Mouse (Mus musculus) hindbrain, postnatal 0 days (tissue): ENCODE results near the gene Hnrnpc. TPM values are rescaled to one million over a fixed set of nuclear protein-coding genes. Genes with fewer than 3 reads are reported as not detected.
A peak's percentile ranks its signal among the peaks of the same experiment; 100 is the strongest.
"Not testable (repeated sequence)": the region's sequence is repeated elsewhere in the genome, so short reads cannot be mapped to it uniquely, and the experiment has no call there.

Experiments used
- ATAC-seq: fragments of 200-750 bp; cut with Nextera tagmentation; 2 replicates; pipeline ENCODE4 v1.8.0; 2017; ENCODE audit warnings: mild to moderate bottlenecking, moderate TSS enrichment, moderate library complexity
- DNase-seq: peaks from one replicate; pipeline ENCODE4 v3.0.0-alpha.2; 2015; ENCODE audit warnings: low spot score
- H3K27ac ChIP-seq: fragments of 300-500 bp; sonication (generic); 2 replicates; pipeline ENCODE4 v1.5.1; 2014; ENCODE audit warnings: mild to moderate bottlenecking
- H3K27me3 ChIP-seq: fragments of 300-500 bp; sonication (generic); 2 replicates; pipeline ENCODE4 v1.6.1; 2014; ENCODE audit warnings: low read length, mixed read lengths; ENCODE audit not compliant: insufficient read depth
- H3K36me3 ChIP-seq: fragments of 300-500 bp; sonication (generic); 2 replicates; pipeline ENCODE4 v1.6.1; 2014; ENCODE audit warnings: low read length, mixed read lengths; ENCODE audit not compliant: insufficient read depth
- H3K4me1 ChIP-seq: fragments of 300-500 bp; sonication (generic); 2 replicates; pipeline ENCODE4 v1.6.1; 2014; ENCODE audit warnings: antibody characterized with exemption, low read length, mixed read lengths; ENCODE audit not compliant: insufficient read depth
- H3K4me2 ChIP-seq: fragments of 300-500 bp; sonication (generic); 2 replicates; pipeline ENCODE4 v1.6.1; 2014; ENCODE audit warnings: low read depth, mild to moderate bottlenecking, low read length, moderate library complexity, mixed read lengths
- H3K4me3 ChIP-seq: fragments of 300-500 bp; sonication (generic); 2 replicates; pipeline ENCODE4 v1.5.1; 2014; ENCODE audit warnings: low read length
- H3K9ac ChIP-seq: fragments of 300-500 bp; sonication (generic); replicated peaks from 2 replicates; pipeline ENCODE4 v1.6.1; 2014; ENCODE audit warnings: mild to moderate bottlenecking, low read length, moderate library complexity, mixed read lengths
- H3K9me3 ChIP-seq: fragments of 300-500 bp; sonication (generic); 2 replicates; pipeline ENCODE4 v1.6.1; 2016; ENCODE audit warnings: low read length, mixed read lengths
- CTCF ChIP-seq: IDR thresholded peaks from 2 replicates; pipeline ENCODE4 v1.5.1; 2016; ENCODE audit warnings: antibody characterized with exemption, control low read depth, low read depth
- WGBS: fragments of 180-500 bp; shearing (Covaris S2); extraction: QIAGEN DNeasy Blood & Tissue Kit; methylation state at CpG from one replicate; pipeline ENCODE4 v1.1.7; 2014; 5-methylcytosine and 5-hydroxymethylcytosine counted together
- polyA plus RNA-seq: library from polyadenylated mRNA; unstranded; fragments of >200 nt; fragmentation: Nextera tagmentation; extraction: Ambion mirVana; gene quantifications from 2 replicates; pipeline ENCODE4 v1.2.1, GENCODE M21; 2015
- total RNA-seq: library from RNA; depleted of rRNA; stranded (reverse); fragments of >200 nt; gene quantifications from 2 replicates; pipeline ENCODE4 v1.2.3, GENCODE M21; 2014

Gene Hnrnpc
- total and polyA plus RNA-seq, 2 experiments from 2014 or later, result 78.6 to 285 TPM

- 94% methylated on average over 2 of the region's 2 CpGs for WGBS
- no peaks in the 10 kb centered on the region for H3K4me1 ChIP-seq
- no peak overlapping the region for H3K9ac ChIP-seq
- H3K4me2 ChIP-seq, result no peak overlapping the region
- no peak for TF ChIP-seq CTCF
- ATAC-seq (no peak), DNase-seq (no peak)
- no peak overlapping the region for H3K4me3 ChIP-seq
- H3K36me3 ChIP-seq, result no peaks in the 10 kb centered on the region
- H3K27me3 ChIP-seq, result no peaks in the 10 kb centered on the region
- H3K27ac ChIP-seq, result no peak overlapping the region
- H3K9me3 ChIP-seq, result no peaks in the 10 kb centered on the region
Measured at GRCm38 (mm10) chr14:52105308-52105707, 1.5 kb upstream of the Hnrnpc start.

GRCm38 (mm10) chr14:52104677-52105285 is 953 bp upstream of the Hnrnpc start:
- Histone ChIP-seq H3K9ac (peak overlapping the region; percentile 56), H3K27ac (peak overlapping the region; percentile 94), H3K4me1 (0 out of 2 replicates have a peak, but pooled peaks cover 2% of the 10 kb centered on the region), H3K36me3 (no peaks in the 10 kb centered on the region), H3K4me2 (peak overlapping the region; percentile 65), H3K4me3 (peak overlapping the region; percentile 98), H3K9me3 (no peaks in the 10 kb centered on the region), H3K27me3 (no peaks in the 10 kb centered on the region)
- no peak for ATAC-seq
- no peak for DNase-seq
- WGBS, result 37% methylated on average over 7 of the region's 7 CpGs
- peak; percentile 41 for TF ChIP-seq CTCF

GRCm38 (mm10) chr14:52103474-52103855 is 363 bp downstream of the Hnrnpc start:
- peak; percentile 34 for ATAC-seq

GRCm38 (mm10) chr14:52101285-52102157 is 2.3 kb downstream of the Hnrnpc start:
- no peak overlapping the region for H3K4me3 ChIP-seq
- no peak for DNase-seq
- WGBS, result 95% methylated on average over 1 of the region's 1 CpGs
- no peaks in the 10 kb centered on the region for H3K27me3 ChIP-seq
- H3K4me1 ChIP-seq, result 0 out of 2 replicates have a peak, but pooled peaks cover 5% of the 10 kb centered on the region
- H3K9ac ChIP-seq, result no peak overlapping the region
- ATAC-seq, result no peak
- H3K4me2 ChIP-seq, result peak overlapping the region; percentile 63
- no peak overlapping the region for H3K27ac ChIP-seq
- no peak for TF ChIP-seq CTCF
- H3K36me3 ChIP-seq, result no peaks in the 10 kb centered on the region
- no peaks in the 10 kb centered on the region for H3K9me3 ChIP-seq

More at GRCm38 (mm10) chr14:52103474-52103855, 363 bp downstream of the Hnrnpc start:
- 0 out of 2 replicates have a peak, but pooled peaks cover 5% of the 10 kb centered on the region for H3K4me1 ChIP-seq
- under 1% methylated on average over 30 of the region's 30 CpGs for WGBS
- H3K9me3 ChIP-seq, result no peaks in the 10 kb centered on the region
- DNase-seq, result peak; percentile 72
- peak overlapping the region; percentile 98 for H3K4me3 ChIP-seq
- peak; percentile 25 for TF ChIP-seq CTCF
- H3K4me2 ChIP-seq, result peak overlapping the region; percentile 63
- H3K9ac ChIP-seq, result peak overlapping the region; percentile 94
- H3K36me3 ChIP-seq, result no peaks in the 10 kb centered on the region
- H3K27ac ChIP-seq, result peak overlapping the region; percentile 98
- H3K27me3 ChIP-seq, result no peaks in the 10 kb centered on the region

- peak overlapping the region; percentile 27 for H3K4me2 ChIP-seq
- H3K4me3 ChIP-seq, result no peak overlapping the region
- ATAC-seq (no peak), DNase-seq (no peak)
- no peak overlapping the region for H3K9ac ChIP-seq
- TF ChIP-seq CTCF, result no peak
- no peaks in the 10 kb centered on the region for H3K9me3 ChIP-seq
- 67% methylated on average over 5 of the region's 5 CpGs for WGBS
- H3K36me3 ChIP-seq, result no peaks in the 10 kb centered on the region
- H3K27me3 ChIP-seq, result no peaks in the 10 kb centered on the region
- H3K27ac ChIP-seq, result no peak overlapping the region
- 0 out of 2 replicates have a peak, but pooled peaks cover 5% of the 10 kb centered on the region for H3K4me1 ChIP-seq
Measured at GRCm38 (mm10) chr14:52100170-52100960, 3.5 kb downstream of the Hnrnpc start.

- H3K9ac ChIP-seq, result no peak overlapping the region
- DNase-seq (no peak), ATAC-seq (no peak)
- WGBS, result 81% methylated on average over 2 of the region's 2 CpGs
- no peaks in the 10 kb centered on the region for H3K36me3 ChIP-seq
- H3K4me1 ChIP-seq, result 0 out of 2 replicates have a peak, but pooled peaks cover 5% of the 10 kb centered on the region
- no peak overlapping the region for H3K4me3 ChIP-seq
- TF ChIP-seq CTCF, result no peak
- no peaks in the 10 kb centered on the region for H3K9me3 ChIP-seq
- H3K27me3 ChIP-seq, result no peaks in the 10 kb centered on the region
- H3K27ac ChIP-seq, result no peak overlapping the region
- peak overlapping the region; percentile 13; the same call in 1 of the 2 replicates for H3K4me2 ChIP-seq
Measured at GRCm38 (mm10) chr14:52099563-52099962, 4.3 kb downstream of the Hnrnpc start.

- H3K4me3 ChIP-seq, ATAC-seq, H3K27ac ChIP-seq, H3K27me3 ChIP-seq, H3K9me3 ChIP-seq, H3K9ac ChIP-seq, H3K36me3 ChIP-seq, H3K4me2 ChIP-seq, DNase-seq, H3K4me1 ChIP-seq: not testable (repeated sequence)
- WGBS, result 75% methylated on average over 3 of the region's 3 CpGs
Measured at GRCm38 (mm10) chr14:52098387-52098786, 5.4 kb downstream of the Hnrnpc start.

GRCm38 (mm10) chr14:52097191-52097590 is 6.6 kb downstream of the Hnrnpc start:
- not testable (repeated sequence) for H3K4me2 ChIP-seq, H3K36me3 ChIP-seq, DNase-seq, ATAC-seq, H3K27me3 ChIP-seq, H3K27ac ChIP-seq, H3K4me1 ChIP-seq, H3K9me3 ChIP-seq, H3K4me3 ChIP-seq, H3K9ac ChIP-seq
- WGBS, result 94% methylated on average over 3 of the region's 3 CpGs
